Mouse (Mus musculus) CH12F3 (cell line): Measurements from ENCODE around the gene Gm42674.

Experiments used
- in situ Hi-C: fragments of 300-500 bp; cut with MboI; formaldehyde crosslinking; loops from 2 replicates; pipeline ENCODE4 v1.14.3; 2020; ENCODE audit warnings: low sequenced_read_pairs

The Gm42674 gene

DNA sequence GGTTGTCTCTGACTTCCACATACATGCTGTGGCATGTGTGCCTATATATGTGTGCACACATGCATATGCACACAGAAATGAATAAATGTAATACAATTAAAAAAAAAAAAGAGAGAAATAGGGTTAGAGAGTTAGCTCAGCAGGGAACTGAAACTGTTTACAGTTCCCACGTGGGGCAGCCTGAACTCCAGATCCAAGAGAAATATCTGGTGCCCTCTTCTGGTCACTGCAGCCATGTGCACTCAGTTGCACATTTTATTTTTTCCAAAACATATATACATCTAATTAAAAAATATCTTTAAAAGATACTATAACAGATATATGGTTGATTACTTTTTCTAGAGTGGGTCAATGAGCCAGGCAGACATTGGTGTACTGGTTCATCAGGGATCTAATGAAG, 15.9 kb downstream of the Gm42674 start:
- in situ Hi-C loops, result no loop called here

DNA sequence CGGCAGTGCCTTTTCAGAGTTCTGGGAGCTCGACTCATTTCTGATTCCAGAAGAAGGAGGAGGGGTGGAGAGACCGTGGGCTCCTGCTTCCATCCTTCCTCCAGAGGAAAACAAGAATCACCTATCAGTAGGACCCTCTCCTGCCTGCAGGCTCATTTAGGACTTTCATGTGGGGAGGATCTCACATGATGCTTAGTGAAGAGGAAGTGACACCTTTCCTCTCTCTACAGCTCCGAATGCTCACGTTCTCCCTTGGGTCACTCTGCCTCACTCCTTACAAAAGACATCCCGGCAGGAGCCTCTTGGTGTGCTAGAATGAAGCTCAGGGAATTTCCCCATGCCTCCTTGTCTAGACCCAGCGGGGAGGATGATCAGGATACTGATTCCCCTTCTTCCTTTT, 19.8 kb downstream of the Gm42674 start:
- in situ Hi-C loops, result no loop called here

DNA sequence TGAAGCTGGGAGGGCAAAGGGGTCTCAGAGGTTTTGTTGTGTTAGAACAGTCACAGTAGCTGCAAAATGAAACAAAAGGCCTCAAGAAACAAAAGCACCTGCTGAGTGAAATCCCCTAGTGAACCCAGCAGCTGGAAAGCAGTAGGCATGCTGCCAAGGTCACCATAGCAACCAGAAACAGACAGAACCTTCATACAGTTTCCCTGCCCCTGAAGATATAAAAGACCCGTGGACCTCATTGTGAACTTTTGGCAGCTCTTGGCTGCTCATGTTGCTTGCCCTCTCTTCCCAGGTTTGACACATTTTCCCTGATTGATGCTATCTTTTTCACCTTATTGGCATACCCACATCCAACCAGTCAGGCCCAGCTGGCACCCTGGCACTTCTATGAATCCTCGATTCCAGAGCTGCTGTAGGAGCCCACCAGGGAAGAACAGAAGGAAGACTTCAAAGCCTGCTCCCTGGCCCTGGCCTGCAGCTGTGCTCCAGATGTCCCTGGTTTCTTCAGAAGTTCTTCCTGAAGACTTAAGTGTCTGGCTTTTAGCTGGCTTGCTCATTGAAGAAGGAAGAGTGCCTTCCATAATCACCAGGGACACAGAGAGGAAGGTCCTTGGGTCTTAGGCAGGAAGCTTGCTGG, 21.8 kb downstream of the Gm42674 start:
- in situ Hi-C loops, result no loop called here

DNA sequence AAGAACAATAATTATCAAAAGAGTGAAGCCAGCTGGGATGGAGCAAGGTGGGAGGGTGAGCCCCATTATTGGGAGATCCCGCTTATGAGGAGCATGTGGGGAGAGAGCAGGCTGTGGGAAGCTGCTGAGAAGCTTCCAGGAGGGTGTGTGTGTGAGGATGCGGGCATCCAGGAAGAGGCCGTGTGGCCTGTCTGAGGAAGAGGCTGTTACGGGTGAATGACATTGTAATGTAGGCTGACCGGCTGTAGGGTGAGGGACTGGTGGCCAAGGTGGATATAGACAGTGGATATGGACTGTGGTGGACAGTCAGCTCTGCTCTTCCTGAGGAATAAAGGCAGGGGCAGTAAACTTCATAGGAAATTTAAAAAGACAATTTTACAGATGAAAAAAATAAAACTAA, 23.8 kb downstream of the Gm42674 start:
- in situ Hi-C loops, result no loop called here

DNA sequence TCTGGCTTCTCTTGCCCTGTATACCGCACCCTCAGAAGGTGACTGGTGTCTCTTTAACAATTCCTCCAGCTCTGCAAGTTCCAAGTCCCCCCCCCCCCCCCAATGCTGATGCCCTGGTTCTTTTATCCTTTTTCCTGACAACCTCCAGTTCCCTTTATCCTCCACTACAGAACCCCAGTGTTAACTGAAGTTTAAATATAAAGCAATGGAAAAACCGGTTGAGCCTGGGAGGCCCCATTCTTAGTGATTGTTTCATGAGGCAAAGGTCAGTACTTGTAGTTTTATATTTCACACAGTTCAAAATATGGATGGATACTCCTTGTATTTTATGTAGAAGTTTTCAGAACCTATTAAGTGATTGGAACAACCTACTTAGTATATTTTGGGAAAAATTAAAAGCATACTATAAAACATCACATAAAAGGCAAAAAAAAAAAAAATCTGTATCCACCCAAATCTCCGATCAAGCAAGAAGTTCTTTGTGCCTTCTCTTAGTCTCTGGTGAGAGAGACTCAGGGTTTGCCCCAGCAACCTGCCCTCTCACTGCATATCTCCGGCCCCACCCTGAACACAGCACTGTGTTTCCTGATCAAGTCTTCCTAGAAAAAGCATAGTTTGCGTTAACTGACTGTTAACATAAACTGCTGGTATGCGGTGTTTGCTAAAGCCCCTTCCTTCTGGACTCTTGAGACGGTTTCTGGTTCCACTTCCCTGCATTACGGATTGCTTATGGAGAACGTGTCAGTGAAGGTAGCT, 24.7 kb downstream of the Gm42674 start:
- in situ Hi-C loops, result no loop called here

DNA sequence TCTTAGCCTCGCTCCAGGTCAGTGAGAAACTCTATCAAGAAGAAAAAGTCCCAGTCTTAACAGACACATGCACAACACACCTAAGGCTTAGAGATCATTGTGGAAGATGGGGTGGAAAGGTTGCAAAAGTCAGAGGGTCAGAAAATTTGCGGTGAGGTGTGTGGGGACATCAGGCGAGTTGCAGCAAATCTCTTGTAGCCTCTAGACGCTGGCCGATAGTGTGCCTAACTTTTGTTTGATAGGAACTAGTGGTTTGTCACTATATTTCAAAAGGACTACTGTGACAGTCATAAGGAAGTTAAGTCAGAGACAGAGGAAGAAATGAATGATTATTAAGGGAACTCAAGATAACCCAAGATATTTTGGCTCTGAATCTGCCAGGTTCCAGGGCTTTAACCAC, 25.7 kb downstream of the Gm42674 start:
- in situ Hi-C loops, result no loop called here

DNA sequence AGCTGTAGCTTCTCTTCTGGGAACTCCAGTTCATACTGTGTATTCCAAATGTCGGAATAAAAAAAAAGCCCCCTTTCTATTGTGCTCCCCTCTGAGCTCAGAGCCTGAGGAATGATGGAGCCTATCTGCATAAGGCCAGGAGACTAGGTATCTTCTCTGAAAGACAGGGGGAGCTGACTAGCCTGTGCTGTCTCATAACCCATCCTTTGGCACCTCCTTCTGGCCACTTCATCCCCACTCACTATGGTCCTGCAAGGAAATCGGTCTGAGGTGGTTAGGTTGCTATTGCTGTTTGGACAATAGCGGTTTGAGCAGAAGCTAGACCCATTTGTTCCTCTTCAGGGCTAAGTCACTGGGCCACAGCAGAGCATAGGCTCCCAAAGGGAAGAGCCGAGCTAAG, 26.1 kb downstream of the Gm42674 start:
- in situ Hi-C loops, result no loop called here

DNA sequence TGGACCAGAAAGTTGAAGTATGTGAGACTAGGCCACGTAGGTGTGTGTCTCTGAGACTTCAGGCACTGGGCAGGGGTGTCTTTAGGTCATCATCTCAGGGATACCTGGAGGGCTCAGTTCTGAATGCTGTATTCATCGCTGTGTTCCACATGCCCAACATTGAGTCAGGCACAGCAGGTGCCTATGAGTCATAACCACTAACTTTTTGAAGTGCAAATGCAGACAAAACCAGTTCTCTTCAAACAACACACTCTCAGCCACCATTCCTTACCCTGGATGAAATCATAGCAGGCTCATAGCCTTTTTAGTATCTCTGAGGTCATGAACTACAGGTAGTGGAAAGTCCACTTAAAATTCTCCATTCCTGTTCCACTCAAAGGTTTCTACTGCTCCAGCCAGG, 27.6 kb downstream of the Gm42674 start:
- in situ Hi-C loops, result no loop called here

DNA sequence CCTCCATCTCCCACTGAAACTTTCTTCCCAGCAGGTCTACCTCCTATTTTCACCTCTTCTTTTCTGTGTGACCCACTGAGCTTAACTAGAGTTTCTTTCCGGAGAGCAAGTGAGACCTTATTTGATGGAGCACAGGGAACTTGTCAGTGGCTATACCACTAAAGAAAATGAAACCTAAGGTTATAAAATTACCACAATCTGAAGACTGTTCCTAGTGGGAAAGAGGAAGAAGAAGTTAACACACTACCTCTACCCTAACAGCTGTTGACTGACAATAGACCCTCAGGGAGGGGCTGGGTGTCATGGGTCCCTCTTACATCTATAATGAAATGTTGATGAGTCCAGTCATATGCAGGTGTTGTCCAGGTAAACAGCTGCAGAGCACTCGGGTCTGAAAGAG, 30.3 kb downstream of the Gm42674 start:
- in situ Hi-C loops, result no loop called here

DNA sequence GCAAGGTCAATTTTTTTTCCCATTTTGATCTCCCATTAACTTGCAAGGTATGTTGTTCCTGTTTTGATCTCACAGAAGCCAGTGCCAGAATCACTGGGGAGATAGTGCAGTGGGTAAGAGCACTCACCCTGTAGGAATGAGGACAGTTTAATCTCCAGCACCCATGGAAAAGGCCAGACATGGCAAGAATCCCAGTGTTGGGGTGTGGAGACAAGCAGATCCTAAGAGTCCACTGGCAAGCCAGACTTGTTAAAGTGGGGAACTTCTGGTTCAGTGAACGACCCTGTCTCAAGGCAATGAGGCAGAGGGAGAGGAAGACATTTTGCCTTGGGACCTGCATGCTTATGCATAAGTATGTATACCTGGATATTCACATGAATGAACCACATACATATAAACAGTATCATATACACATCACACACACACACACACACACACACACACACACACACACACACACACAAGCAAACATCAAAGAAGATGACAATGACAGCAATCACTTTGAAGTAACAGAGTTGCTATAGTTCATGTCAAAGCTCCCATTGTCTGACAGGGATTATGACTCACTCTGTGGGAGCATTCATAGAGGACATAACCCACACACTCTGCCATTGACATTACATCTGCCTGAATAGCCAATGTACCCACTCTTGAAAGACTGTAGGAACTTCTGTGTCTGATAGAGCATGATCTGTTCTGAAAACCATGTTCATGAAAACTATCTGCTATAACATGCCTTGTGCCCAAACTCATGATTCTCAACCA, 37.0 kb downstream of the Gm42674 start:
- in situ Hi-C loops, result no loop called here

DNA sequence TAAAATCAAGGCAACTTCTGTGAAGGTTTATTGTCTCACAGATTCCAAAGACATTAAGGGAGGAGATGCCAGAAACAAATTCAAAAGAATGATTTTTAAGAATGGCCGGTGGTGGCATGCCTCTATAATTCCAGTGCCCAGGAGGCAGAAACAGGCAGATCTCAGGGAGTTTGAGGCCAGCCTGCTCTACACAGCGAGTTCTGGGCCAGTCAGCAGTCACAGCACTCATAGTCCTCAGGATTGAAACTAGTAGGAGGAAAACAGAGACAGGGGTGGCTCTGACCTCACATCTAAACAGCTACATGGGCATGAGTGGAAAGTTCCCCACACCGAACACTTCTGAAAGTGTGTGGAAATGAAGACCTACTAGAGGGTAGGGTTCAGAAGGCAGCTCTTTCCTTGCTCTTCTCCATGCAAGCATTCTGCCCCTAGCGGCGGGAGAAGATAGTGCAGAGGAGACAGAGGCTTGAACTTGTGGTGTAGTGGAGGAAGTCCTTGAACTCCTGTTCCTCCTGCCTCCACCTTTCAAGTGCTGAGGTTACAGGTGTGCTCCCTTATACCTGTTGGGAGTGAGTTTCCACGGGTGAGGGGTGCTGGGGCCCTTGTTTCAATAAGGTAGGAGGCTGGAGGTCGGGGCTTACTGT, 37.9 kb downstream of the Gm42674 start:
- in situ Hi-C loops, result no loop called here

DNA sequence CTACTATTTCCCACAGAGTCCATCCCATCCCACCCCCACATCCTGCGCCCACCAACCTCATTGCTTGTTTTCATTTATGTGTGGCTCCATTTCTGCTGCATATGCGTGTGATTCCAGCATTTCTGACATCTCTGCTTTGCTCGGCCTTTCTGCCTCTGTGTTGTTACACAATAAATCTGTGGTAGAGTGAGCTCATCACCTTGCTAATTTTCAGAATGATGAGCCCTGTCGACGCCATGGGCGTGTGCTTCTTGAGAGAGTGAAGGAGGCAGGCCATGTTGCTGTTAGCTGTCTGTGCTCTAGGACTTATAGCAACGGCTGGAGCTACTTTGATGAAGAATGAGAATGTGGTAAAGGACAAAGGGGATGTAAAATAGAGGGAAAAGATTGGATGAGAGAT, 39.3 kb downstream of the Gm42674 start:
- in situ Hi-C loops, result no loop called here

DNA sequence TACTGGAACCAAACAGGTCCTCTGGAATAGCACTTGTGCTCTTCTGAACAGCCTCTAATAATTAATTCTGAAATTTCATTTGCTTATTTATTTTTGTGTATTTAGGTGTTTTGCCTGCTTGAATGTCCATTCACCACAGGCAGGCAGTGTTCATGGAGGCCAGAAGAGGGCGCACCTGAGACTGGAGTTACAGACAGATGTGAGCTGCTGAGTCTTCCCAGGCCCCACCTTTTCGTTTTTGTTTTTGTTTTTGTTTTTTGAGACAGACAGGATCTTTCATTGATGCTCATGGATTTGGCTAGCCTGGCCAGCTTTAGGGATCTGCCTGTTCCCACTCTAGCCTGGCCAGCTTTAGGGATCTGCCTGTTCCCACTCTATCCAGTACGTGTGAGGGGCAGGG, 42.5 kb downstream of the Gm42674 start:
- in situ Hi-C loops, result no loop called here

DNA sequence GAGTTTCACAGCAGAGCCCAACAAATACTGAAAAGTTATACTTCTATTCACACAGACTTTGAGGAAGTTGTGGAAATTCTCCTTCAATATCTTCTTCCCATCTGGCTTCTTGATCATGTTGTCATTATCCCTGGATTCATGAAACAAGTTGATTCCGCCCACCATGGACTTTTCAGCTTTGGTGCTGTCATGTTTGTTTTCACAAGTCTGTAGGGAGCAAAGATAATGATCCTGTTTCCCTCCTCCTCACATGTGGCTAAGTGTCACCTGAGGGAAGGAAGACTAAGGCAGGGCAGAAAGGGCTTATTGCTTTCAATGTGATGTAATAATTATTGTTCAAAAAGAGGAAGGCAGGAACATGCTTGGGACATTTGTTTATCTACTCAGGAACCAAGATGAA, 45.6 kb downstream of the Gm42674 start:
- in situ Hi-C loops, result no loop called here

DNA sequence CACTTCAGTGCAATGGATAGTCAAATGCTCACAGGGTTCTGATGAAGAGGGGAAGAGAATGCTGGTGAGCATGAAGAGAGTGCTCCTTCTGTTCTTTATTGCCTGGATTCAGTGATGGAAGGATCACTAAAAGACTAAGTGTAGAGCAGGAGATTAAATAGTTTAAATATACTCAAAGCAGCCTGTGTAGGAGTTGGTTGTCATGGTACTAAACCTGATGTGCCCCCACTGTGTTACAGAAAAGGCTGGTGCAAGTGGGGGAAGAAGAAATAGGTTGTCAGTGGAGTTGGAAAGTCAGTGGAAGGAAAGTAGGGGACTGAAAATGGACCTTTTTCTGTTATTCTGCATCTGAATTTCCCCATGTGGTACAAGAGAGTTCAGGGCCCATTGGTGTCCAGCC, 47.3 kb downstream of the Gm42674 start:
- in situ Hi-C loops, result no loop called here

DNA sequence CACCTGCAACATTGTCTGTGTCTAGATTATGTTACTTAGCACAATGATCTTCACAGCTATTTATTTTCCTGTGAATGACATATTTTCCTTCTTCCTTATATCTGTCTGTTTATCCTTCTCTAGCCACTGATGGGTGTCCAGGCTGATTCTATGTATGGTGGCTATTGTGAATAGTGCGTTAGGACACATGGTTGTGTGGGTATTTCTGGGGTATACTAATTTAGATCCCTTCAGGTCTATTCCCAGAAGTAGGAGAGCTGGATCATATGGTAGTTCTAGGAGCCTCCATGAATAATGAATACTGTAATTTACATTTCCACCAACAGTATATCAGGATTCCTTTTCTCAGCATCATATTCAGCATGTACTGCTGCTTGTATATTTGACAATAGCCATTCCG, 48.1 kb downstream of the Gm42674 start:
- in situ Hi-C loops, result no loop called here

DNA sequence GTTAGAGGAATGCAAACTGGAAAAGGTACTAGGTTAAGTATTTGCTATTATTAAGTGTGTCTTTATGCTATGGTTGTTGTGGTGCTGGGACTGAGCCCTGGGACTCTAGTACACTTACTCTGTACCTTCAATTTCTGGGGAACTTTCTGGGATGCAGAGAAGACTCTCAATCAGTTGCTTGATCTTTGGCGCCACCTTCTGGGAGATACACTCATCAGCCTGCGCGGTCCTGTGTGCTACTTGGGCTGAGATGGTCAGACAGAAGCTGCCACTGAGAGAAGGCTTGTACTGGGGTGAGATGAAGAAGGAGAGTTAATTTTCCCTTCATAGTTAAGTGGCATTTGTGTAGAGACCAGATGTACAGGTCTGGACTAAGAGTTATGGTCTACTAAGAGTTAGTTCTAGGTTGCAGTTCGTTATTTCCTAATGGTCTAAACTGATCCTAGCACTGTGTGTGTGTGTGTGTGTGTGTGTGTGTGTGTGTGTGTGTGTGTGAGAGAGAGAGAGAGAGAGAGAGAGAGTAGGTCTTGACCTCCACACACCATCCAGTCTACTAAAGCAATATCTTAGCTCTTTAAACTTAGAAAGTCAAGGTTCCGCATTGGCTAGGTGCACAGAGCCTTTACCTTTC, 51.3 kb downstream of the Gm42674 start:
- in situ Hi-C loops, result no loop called here

DNA sequence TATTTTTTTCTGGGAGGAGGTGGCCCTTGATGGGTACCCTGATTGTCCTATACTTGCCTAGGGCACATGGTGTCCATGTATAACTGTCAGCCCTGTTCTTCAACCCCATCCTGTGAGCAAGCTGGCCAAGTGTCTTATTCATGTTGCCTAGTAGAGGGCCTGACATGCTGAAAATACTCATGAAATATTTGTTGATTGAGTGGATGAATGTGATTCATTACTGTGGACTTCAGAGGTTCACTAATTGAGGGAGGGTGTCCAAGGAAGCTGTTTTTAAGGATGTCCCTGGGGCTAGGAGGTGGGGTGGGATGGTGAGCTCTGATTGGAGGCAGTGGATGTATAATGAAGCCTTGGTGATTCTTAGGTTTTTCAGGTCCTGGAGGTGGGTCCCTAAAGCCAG, 52.0 kb downstream of the Gm42674 start, which contains the start of gene S100a7a:
Gene S100a7a, plus strand, starts transcription at position 301 of the 400 bp plus-strand sequence.
- in situ Hi-C loops, result no loop called here
